Mouse (Mus musculus) layer of hippocampus, postnatal 36 days (tissue): ENCODE results near the gene Olfr1341. TPM values are rescaled to one million over a fixed set of nuclear protein-coding genes. Genes with fewer than 3 reads are reported as not detected.

Experiments
- DNase-seq, 2 experiments: peaks; one replicate each; pipeline ENCODE4 v3.0.0; 2022
- total RNA-seq, 2 experiments: library from RNA; stranded (reverse); gene quantifications; 2 replicates each; pipeline ENCODE4 v1.2.3; 2021

The Olfr1341 gene
- total RNA-seq: not detected

GRCm38 (mm10) chr4:118703223-118703622, at the start of gene Olfr1341:
Olfr1341 (plus strand) TSS chr4:118703523.
- no peak for DNase-seq

DNA sequence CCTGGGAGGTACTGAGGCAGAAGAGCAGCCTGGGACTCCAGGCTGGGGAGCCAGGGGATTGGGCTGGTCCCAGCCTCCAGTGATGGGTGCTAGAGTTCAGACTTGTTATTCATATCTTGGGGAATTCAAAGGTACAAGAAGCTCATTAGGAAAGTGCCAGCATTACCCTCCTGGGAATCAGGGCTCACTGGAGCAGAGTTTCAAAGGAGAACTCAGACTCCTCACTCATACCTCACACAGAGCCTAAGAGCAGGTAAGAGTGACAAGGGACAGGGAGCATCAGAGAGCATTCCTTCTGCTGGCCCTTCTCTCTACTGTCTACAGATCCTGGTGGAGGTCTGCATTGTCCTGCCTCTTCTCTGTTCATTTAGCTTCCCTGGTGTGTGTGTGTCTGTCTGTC, 44.7 kb upstream of the Olfr1341 start, which contains the start of gene Olfr62:
Gene Olfr62, plus strand, starts transcription at position 301 of the 400 bp plus-strand sequence.
- no peak for DNase-seq

- DNase-seq: no peak
Measured at GRCm38 (mm10) chr4:118687086-118687485, 16.2 kb upstream of the Olfr1341 start.

DNA sequence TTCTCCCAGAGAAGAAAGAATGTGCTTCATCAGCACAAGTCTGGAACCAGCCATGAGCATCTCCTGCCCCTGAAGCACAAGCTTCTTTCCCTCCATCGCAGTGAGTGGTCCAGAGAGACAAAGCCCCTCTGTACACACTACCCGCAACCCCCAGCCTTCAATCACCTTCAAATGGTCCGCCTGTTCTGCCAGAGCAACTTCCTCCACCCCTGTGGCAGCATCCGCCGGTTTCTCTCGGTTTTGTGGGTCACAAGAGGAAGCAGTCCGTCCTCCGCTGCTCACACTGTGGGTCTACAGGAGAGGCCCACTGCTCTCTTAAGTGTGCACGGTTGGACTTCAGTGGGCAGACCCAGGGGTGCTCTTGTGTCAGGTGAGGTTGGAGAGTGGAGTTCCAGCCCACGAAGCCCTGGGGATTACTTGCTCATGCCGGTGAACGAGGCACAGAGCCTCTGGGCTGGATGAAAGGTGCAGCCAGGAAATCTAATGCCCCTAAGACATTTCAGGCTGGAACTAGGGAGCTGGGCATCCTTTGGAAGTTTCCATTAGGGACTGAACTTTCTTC, 10.8 kb upstream of the Olfr1341 start, which contains the start of gene Olfr1342:
Gene Olfr1342, minus strand, starts transcription at position 345 of the 562 bp plus-strand sequence.
- DNase-seq: no peak

DNA sequence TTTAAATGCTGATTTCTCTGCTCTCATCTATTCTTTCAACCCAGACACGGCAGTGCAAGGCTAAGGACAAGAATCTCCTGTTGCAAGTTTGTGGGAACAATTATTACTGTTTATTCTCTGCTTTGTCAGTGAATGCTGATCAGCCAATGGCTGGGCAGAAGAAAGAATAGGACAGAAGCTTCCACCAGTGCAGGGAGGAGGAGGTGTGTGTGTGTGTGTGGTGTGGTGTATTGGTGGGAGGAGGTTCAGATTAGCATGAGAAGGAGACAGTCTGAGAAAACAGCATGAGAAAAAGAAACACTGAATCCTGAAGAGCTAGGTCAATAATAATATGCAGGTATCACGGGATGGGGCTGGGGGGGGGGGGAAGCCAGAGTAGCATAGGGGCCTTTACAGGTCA, 9.5 kb upstream of the Olfr1341 start:
- no peak for DNase-seq

DNA sequence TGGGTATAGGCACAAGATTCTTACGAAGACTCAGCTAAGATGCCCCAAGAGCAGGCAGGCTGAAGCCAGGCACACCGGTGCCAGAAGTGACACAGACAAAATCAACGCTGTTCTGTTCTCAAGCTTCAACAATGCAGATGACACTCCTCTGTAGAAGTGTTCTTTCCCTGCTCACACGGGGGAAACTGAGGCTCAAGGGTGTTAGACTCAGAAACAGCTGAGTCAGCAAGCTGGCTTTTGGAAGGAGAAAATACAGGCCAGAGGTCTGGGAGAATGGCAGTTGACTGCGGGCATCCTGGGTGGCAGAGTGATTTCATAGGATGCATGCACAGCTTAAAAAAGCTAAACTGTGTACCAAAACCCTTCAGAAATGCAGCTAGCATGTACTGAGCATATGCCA, 4.8 kb downstream of the Olfr1341 start:
- DNase-seq: no peak

- no peak for DNase-seq
Measured at GRCm38 (mm10) chr4:118711656-118712055, 8.3 kb downstream of the Olfr1341 start.

DNA sequence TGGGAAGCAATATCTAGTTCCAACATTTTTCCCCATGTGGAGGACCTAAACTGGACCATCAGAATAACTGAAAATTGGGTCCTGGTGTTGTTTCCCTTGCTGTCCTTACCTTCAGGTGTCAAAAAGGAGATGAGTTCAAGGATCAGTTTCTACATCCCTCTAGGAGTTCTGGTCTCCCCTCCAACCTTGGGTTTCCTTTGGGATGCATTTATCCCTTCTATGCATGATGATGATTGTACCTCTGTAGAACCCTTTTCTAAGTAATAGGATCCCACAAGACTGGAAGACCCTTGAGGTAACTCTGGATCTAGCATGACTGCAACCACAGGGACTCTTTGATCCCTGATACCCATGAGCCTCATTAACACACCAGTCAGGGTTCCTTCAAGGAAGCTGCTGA, 16.5 kb downstream of the Olfr1341 start, which contains the start of gene Olfr1340:
Gene Olfr1340, plus strand, starts transcription at position 301 of the 400 bp plus-strand sequence.
- no peak for DNase-seq

DNA sequence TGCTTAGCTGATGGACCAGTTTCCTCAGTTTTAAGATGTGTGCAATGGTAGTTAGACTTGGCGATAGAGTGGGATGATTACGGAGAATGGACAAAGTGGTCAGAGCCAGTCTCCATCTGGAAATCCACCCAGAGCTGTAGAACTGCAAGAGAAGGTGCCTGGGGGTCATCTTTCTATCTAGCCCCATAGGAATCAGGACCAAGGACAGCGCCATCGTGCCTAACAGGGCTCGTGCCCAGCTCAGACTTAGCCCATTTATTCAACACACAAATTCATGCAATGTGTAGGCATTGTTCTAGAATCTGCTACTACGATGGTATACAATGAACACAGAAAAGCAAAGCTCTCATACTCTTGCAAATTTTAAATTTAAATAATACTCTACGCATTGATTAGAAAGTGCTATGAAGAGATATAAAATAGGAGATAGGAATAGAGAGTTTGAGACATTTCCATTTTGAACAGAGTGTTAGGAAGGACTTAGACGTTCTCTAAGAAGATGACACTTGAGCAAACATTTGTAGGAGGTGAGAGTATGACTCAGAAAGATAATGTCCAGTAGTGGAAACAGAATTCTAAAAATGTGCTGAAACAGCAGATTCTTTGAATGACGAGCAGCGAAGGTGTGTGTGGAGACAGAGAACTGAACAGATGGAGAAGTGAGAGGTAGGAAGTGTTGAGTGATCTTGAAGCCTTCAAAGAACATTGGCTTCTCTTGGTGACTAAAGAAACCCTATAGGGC, 18.6 kb downstream of the Olfr1341 start:
- DNase-seq: no peak

DNA sequence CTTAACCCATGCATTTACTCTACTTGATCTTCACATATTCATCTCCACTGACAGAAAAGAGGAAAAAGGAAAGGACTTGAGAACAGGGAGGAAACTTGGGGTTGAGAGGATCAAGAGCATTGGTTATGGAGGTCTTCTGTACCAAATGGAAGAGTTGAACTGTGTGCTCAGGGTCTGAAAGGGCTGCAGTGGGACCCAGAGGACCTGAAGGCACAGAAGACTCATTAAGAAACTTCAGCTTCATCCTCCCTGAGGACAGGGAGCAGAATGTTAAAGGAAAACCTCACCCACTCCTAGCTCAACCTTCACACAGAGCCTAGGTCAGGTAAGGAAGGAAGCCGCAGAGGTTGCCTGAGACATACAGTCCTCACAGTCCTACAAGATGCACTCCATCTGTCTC, 28.6 kb downstream of the Olfr1341 start, which contains the start of gene Olfr1339:
Gene Olfr1339, plus strand, starts transcription at position 301 of the 400 bp plus-strand sequence.
- DNase-seq: no peak

DNA sequence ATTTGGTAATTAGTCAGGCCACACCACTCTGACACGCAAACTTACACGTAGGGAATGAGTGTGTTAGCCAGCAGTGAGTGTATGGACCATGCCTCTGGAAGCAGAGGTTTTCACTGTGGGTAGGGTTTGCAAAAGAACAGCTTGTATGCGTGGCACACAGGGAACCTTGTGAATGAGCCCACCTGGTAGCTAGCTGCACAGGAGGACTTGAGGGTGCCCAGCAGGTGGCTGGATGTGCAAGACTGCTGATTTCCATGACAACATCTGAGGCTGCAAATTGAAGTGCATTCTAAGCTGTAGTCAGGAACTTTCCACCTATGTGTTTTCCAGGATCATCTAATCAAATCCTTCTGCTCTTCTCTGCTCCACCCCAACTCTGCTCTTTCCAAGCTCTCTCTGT, 36.3 kb downstream of the Olfr1341 start:
- no peak for DNase-seq

GRCm38 (mm10) chr4:118740988-118741698, 37.8 kb downstream of the Olfr1341 start:
- DNase-seq: no peak

- DNase-seq: peak in 1 of 2 experiments; percentile 7
Measured at GRCm38 (mm10) chr4:118741881-118742280, 38.6 kb downstream of the Olfr1341 start.

GRCm38 (mm10) chr4:118758637-118759036, 55.3 kb downstream of the Olfr1341 start, which contains the start of gene Olfr1338:
Olfr1338 (minus strand) TSS chr4:118758737.
- no peak for DNase-seq

Other genes starting within 250 kb of the Olfr1341 start
- not detected for gene Mpl, start 246.0 kb upstream of the Olfr1341 start, total RNA-seq
- gene Tie1, start 213.5 kb upstream of the Olfr1341 start, total RNA-seq: 1 to 10 TPM; 7.1 to 8.5 TPM
- not detected for gene 2610528J11Rik, start 176.5 kb upstream of the Olfr1341 start, total RNA-seq
- 1 to 10 TPM; 5.6 to 8.1 TPM for gene Tmem125, start 159.5 kb upstream of the Olfr1341 start, total RNA-seq
- under 1 TPM; 0.78 to 0.90 TPM for gene Cfap57, start 82.7 kb upstream of the Olfr1341 start, total RNA-seq
- 10 to 100 TPM; 61.8 to 64.2 TPM for gene Ebna1bp2, start 82.7 kb upstream of the Olfr1341 start, total RNA-seq
- gene Olfr62, start 44.6 kb upstream of the Olfr1341 start, total RNA-seq: not detected
- gene Olfr1342, start 10.8 kb upstream of the Olfr1341 start, total RNA-seq: not detected
- not detected for gene Olfr1340, start 16.6 kb downstream of the Olfr1341 start, total RNA-seq
- gene Olfr1339, start 28.7 kb downstream of the Olfr1341 start, total RNA-seq: not detected
- not detected for gene Olfr1338, start 55.2 kb downstream of the Olfr1341 start, total RNA-seq
- not detected for gene Olfr1337, start 79.1 kb downstream of the Olfr1341 start, total RNA-seq
- gene Olfr1335, start 106.4 kb downstream of the Olfr1341 start, total RNA-seq: not detected
- gene Olfr1333, start 132.8 kb downstream of the Olfr1341 start, total RNA-seq: not detected
- gene Olfr1331, start 161.1 kb downstream of the Olfr1341 start, total RNA-seq: not detected
- not detected for gene Olfr1330, start 185.1 kb downstream of the Olfr1341 start, total RNA-seq
- gene Olfr1329, start 213.9 kb downstream of the Olfr1341 start, total RNA-seq: not detected
- not detected for gene Olfr1328, start 235.1 kb downstream of the Olfr1341 start, total RNA-seq